In the genomic region with DNA sequence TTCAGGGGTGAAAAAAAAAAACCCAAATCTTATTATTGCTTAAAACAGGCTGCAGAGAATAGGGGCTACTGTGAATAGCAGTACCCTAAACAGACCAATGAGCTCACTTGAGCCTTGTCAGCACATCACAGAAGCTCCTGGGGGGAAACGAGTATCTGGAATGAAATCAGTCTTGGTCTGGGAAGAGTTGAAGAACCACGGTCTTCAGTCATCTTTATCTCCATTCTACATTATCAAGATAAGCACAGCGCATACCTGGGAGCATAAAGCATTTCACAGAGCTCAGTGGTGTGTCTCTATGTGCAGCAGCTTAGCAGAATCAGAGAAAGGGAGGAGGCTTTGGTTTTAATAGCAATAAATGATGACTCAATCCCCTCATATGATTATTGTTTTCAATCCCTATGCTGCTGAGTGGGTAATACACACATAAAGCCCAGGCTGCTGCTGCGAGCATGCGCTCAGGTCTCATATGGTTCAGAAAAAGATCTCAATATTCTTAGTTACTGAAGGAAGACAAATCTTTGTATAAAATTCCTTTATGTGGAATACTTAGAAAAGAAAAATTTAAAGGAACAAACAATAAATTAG, we compare ENCODE assay signal across 17 mouse cellular contexts.
DNase-seq lines count a peak whose midpoint lies in the region; ATAC-seq lines count a peak whose summit lies in the region.
"Had no signal": no experiment of that assay in that cellular context is flagged by ENCODE, and none has a peak within 500 bp of the region (broad histone marks: within the 10 kb centered on the region; RNA-seq: fewer than 3 reads in every experiment).

No protein-coding gene starts in this region.

- ATAC-seq in frontal cortex, adult (ENCODE audit: low TSS enrichment) = peak; percentile 45
- ATAC-seq in common myeloid progenitor, adult 5-6 weeks (replicated peaks; ENCODE audit: low read depth, poor library complexity, severe bottlenecking) = peak; percentile 40
- ATAC-seq in midbrain, embryonic 15.5 days (replicated peaks) = peak; percentile 75
- ATAC-seq: activated CD4-positive, CD25-positive, alpha-beta regulatory T cell, adult 4 months; inflammation-experienced regulatory T-cells, adult 6 months had no signal

- H3K9me3 ChIP-seq in hindbrain, embryonic 10.5 days = no peaks in the 10 kb centered on the region
- H3K9me3 ChIP-seq in midbrain, embryonic 15.5 days = no peaks in the 10 kb centered on the region
- H3K9me3 ChIP-seq: limb, embryonic 15.5 days had no signal

- no peaks in the 10 kb centered on the region for H3K27me3 ChIP-seq in hindbrain, embryonic 10.5 days (ENCODE audit: insufficient read depth, poor library complexity, severe bottlenecking)
- H3K27me3 ChIP-seq in midbrain, embryonic 15.5 days (replicated peaks) = no peaks in the 10 kb centered on the region
- H3K27me3 ChIP-seq: limb, embryonic 15.5 days had no signal

- DNase-seq in frontal cortex, postnatal 25 days (ENCODE audit: low spot score in 2 of 2) = no peak
- DNase-seq in hindbrain, embryonic 10.5 days (ENCODE audit: low spot score) = no peak
- DNase-seq in thymus, postnatal 10 days (ENCODE audit: low spot score in 2 of 2) = no peak
- no peak for DNase-seq in adrenal gland, postnatal 14 days
- no peak for DNase-seq in layer of hippocampus, adult 8-10 months (ENCODE audit: low spot score in 2 of 2)
- DNase-seq: embryo, embryonic 11 days; gastrocnemius, postnatal 14 days; kidney, postnatal 25 days; lung, adult 2 months; right cerebral cortex, postnatal 4 days; thymus, postnatal 4 days had no signal

- no peaks in the 10 kb centered on the region for H3K36me3 ChIP-seq in hindbrain, embryonic 10.5 days
- H3K36me3 ChIP-seq in midbrain, embryonic 15.5 days (replicated peaks) = no peaks in the 10 kb centered on the region
- H3K36me3 ChIP-seq: limb, embryonic 15.5 days had no signal

- H3K4me2 ChIP-seq in midbrain, embryonic 15.5 days = no peak overlapping the region; the same call in 1 of the 2 replicates
- H3K4me2 ChIP-seq: limb, embryonic 15.5 days had no signal

- H3K4me3 ChIP-seq in hindbrain, embryonic 10.5 days = no peak overlapping the region
- no peak overlapping the region for H3K4me3 ChIP-seq in midbrain, embryonic 15.5 days
- H3K4me3 ChIP-seq: limb, embryonic 15.5 days had no signal

- peak overlapping the region; percentile 40; the same call in 1 of the 2 replicates for H3K27ac ChIP-seq in hindbrain, embryonic 10.5 days
- peak overlapping the region; percentile 73 for H3K27ac ChIP-seq in midbrain, embryonic 15.5 days
- H3K27ac ChIP-seq: limb, embryonic 15.5 days had no signal

- no peak overlapping the region for H3K9ac ChIP-seq in midbrain, embryonic 15.5 days
- H3K9ac ChIP-seq: limb, embryonic 15.5 days had no signal

- H3K4me1 ChIP-seq in hindbrain, embryonic 10.5 days (replicated peaks) = peaks cover 5% of the 10 kb centered on the region
- peaks cover 11% of the 10 kb centered on the region for H3K4me1 ChIP-seq in midbrain, embryonic 15.5 days

- WGBS in hindbrain, embryonic 10.5 days = 72% methylated on average over 5 of the region's 5 CpGs
- 46% methylated on average over 5 of the region's 5 CpGs for WGBS in midbrain, embryonic 15.5 days
